Mouse (Mus musculus) C2C12 (cell line): Measurements from ENCODE around the gene Cbwd1.

Source experiments
- CTCF ChIP-seq: IDR thresholded peaks from one replicate; pipeline ENCODE4 v1.5.1; 2011; ENCODE audit not compliant: control insufficient read depth, insufficient read depth, insufficient read length
- FOSL1 ChIP-seq: IDR thresholded peaks from one replicate; pipeline ENCODE4 v1.8.0; 2011; ENCODE audit warnings: mild to moderate bottlenecking, low read length; ENCODE audit not compliant: poor library complexity, insufficient read depth, severe bottlenecking
- MAX ChIP-seq: IDR thresholded peaks from one replicate; pipeline ENCODE4 v1.6.1; 2011; ENCODE audit warnings: mild to moderate bottlenecking, control low read depth
- MYOD1 ChIP-seq: IDR thresholded peaks from one replicate; pipeline ENCODE4 v1.6.1; 2011; ENCODE audit warnings: low read depth; ENCODE audit not compliant: control insufficient read depth, insufficient read length
- USF1 ChIP-seq: IDR thresholded peaks from one replicate; pipeline ENCODE4 v1.6.1; 2011; ENCODE audit warnings: low read depth, mild to moderate bottlenecking, control low read depth, moderate library complexity

GRCm38 (mm10) chr19:24896536-24896935 lies 64.9 kb downstream of the Cbwd1 start:
- no peak for TF ChIP-seq CTCF
- no peak for TF ChIP-seq MYOD1
- no peak for TF ChIP-seq FOSL1
- no peak for TF ChIP-seq USF1
- no peak for TF ChIP-seq MAX
